Mouse (Mus musculus): ENCODE measurements around the gene Cdiptos.

Gene Cdiptos

GRCm38 (mm10) chr7:126976878-126977459, 1.1 kb upstream of the Cdiptos start:
- DNase-seq (ENCODE audit: low spot score in 2 of 2): no peak

GRCm38 (mm10) chr7:126975893-126975949, 177 bp downstream of the Cdiptos start, which contains the start of gene Cdipt:
Cdipt (plus strand) TSS chr7:126975914.
- no peak for DNase-seq (ENCODE audit: low spot score in 2 of 2)

DNA sequence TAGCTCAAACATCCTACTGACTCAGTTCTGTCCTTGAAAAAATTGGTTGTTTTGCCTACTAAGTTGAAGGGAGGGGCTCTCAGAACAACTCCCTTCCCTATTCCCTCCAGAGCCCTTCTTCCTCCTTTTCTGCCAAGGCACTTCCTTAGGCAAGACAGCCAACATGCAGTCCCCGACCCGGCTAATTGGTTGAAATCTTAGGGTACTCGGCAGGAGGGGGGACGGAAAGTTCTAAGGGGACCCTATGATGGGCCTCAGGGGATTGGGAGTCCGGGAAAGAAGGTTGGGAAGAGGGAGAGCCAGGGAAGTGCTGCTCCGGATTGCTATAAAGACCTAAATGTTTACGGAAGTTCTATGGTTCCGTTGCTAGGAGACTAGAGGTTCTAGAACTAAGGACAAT, 405 bp downstream of the Cdiptos start:
- DNase-seq (ENCODE audit: low spot score in 2 of 2): no peak

- DNase-seq (ENCODE audit: low spot score in 2 of 2): no peak
Measured at GRCm38 (mm10) chr7:126967361-126967760, 8.5 kb downstream of the Cdiptos start.

DNA sequence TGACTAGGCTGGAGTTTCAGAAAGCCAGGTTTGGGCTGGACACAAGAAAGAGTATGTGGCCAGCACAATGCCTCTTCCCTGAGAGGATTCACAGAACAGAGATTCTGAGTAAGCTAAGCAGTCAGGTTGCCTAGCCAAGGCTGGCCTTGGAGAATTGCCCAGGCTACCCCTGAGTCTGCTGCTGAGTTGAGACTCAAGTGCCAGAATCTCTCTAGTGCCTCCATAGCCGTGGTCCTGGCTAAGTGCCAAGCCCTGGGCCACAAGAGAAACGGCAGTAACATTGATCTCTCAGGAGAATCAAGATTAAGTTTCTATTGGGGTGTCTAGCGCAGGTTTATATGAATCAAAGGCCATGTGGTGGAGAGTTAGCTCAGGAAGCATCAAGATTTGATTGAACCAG, 10.3 kb downstream of the Cdiptos start:
- no peak for DNase-seq (ENCODE audit: low spot score in 2 of 2)

- peak in 1 of 2 experiments; percentile 28 for DNase-seq (ENCODE audit: low spot score in 2 of 2)
Measured at GRCm38 (mm10) chr7:126963548-126964286, 12.2 kb downstream of the Cdiptos start.

GRCm38 (mm10) chr7:126961965-126962364, 13.9 kb downstream of the Cdiptos start:
- DNase-seq (ENCODE audit: low spot score in 2 of 2): no peak

GRCm38 (mm10) chr7:126961095-126961494, 14.8 kb downstream of the Cdiptos start:
- DNase-seq (ENCODE audit: low spot score in 2 of 2): no peak

DNA sequence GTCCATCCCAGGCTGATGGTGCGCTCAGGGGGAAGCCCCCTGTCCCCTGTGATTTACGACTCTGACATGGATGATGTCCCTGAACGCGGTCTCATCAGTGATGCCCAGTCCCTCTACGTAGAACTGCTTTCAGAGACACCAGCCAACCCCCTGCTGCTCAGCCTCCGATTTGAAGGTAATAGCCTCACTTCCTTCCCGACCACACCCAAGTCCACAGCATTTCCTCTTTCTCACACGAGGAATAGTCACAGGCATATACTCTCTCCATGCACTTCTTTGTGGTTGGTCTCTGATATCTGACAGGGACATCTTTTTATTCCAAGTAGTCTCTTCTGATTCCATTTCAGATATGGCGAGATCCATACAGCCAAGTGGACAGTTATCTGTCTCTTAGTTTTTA, 16.1 kb downstream of the Cdiptos start:
- DNase-seq (ENCODE audit: low spot score in 2 of 2): no peak

DNA sequence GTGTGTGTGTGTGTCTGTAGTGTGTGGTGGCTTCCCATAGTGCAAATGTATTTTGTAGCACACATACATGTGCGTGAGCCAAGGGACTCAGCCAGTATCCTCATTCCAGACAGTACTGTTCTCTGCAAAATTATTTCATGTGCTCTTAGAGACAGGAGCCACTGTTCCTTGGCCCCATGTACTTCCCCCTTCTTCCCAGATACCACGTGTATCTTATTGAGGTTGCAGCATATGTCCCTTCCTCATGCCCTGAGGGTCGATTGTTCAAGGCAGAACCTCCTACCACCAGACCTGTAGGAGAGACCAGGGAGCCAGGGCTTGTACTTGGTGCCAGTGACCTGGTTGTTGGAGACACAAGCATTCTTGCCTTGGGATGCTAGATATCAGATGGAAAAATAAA, 20.8 kb downstream of the Cdiptos start:
- DNase-seq (ENCODE audit: low spot score in 2 of 2): no peak

DNA sequence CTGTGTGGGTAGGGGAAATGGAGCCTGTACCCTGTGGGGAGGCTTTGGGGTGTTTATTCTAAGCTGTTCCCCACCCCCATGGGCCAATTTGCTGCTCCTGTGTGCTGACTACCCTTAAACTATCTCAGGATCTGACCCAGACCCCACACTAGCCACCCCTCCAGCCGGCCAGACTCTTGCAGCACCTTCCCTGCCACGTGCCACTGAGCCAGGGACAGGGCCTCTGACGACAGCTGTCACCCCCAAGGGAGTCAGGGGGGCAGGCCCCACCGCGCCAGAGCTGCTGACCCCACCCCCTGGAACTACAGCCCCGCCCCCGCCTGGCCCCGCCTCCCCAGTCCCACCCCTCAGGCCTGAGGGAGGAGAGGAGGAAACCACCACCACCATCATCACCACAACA, 23.3 kb downstream of the Cdiptos start:
- DNase-seq (ENCODE audit: low spot score in 2 of 2): no peak

- DNase-seq (ENCODE audit: low spot score in 2 of 2): no peak
Measured at GRCm38 (mm10) chr7:126951741-126952140, 24.2 kb downstream of the Cdiptos start.

DNA sequence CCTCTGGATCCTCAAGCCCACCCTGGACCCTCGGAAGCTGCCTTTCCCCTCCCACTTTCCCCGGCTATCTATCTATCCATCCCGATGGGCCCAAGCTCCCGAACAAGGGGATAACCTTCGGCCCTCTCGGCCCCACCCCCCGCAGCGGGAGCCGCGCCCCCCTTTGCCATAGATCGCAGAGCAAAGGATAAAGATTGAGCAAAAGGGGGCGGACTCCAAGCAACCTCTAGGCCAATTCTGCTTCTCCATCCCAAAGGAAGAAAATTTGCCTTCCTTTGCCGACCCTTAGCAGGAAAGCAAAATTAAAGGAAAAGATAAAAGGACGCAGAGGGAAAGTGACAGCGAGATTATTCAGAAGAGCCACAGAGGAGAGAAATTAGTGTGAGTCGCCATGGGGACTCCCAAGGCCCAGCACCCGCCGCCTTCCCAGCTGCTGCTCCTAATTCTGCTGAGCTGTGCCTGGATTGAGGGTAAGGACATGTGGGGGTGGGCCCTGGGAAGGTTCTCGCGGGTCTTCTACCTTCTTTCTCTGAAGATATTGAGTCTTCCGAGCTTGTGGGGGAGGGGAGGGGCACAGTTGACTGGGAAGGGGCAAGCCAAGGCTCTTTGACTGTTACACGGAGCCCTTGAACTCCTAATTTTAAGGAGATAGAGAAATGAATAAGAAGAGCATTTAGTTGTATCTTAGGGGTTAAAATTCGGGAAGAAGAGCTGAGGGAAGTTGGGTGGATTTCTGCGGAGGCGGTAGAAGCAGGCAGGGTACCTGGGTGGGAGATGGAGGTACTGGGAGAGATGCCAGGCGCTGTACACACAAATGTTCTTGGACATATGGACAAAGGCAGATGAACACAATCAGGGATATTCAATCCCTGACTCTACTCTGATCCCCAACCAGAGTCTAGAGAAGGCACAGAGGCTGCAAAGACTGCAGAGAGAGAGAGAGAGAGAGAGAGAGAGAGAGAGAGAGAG, 25.0 kb downstream of the Cdiptos start:
- DNase-seq (ENCODE audit: low spot score in 2 of 2): no peak

- DNase-seq (ENCODE audit: low spot score in 2 of 2): peak; percentile 57 to 79
Measured at GRCm38 (mm10) chr7:126949793-126950646, 25.9 kb downstream of the Cdiptos start, which contains the start of gene Sez6l2. Sez6l2 (plus strand) TSS chr7:126950563.

GRCm38 (mm10) chr7:126949403-126949792, 26.5 kb downstream of the Cdiptos start, which contains the start of gene Asphd1:
Asphd1 (minus strand) TSS chr7:126949582.
- DNase-seq (ENCODE audit: low spot score in 2 of 2): no peak

- no peak for DNase-seq (ENCODE audit: low spot score in 2 of 2)
Measured at GRCm38 (mm10) chr7:126948626-126949025, 27.3 kb downstream of the Cdiptos start.

DNA sequence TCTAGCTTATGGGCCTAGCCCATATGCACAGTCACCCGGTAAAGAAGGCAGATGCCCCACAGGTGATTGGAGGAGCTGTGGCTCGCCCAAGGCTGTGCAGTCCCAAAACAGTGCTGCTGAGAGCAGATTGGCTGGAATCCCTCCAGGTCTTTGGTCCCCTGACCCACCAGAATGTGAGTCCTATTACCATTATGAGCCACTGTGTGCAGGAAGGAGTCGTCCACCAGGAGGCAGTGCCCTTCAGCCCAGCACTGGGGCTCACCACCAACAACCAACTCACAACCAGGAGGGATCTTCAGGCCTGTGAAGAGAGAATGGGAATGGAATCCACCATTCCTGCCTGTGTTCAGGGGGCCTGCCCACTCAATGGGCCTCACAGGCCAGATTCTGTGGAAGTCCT, 29.4 kb downstream of the Cdiptos start:
- peak in 1 of 2 experiments; percentile 48 for DNase-seq (ENCODE audit: low spot score in 2 of 2)

DNA sequence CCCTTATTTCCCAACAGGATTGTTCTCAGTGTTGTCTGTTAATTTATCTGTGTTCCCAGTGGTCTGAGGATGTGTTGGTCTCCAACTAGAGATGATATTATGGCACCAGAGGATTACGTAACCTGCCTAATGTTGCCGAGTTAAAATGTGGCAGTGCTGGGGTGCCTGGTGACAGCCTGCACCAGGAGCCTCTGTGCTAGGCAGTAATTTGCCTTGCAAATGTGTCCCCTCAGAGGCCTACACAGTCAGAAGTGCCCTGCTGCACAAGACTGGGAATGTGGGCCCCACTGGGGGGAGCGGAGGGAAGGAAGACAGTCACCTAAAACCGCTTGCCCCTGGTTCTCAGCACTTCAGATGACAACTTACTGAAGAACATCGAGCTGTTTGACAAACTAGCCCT, 34.1 kb downstream of the Cdiptos start:
- DNase-seq (ENCODE audit: low spot score in 2 of 2): no peak

- DNase-seq (ENCODE audit: low spot score in 2 of 2): no peak
Measured at GRCm38 (mm10) chr7:126941171-126941570, 34.7 kb downstream of the Cdiptos start.

GRCm38 (mm10) chr7:126932652-126933051, 43.2 kb downstream of the Cdiptos start:
- DNase-seq (ENCODE audit: low spot score in 2 of 2): no peak

- DNase-seq (ENCODE audit: low spot score in 2 of 2): peak in 1 of 2 experiments; percentile 22
Measured at GRCm38 (mm10) chr7:126929046-126929445, 46.9 kb downstream of the Cdiptos start.
